Mouse (Mus musculus) WW6 (cell line): Measurements from ENCODE around the gene Ahnak.
A peak's percentile ranks its signal among the peaks of the same experiment; 100 is the strongest.

Experiments
- DNase-seq: peaks from one replicate; pipeline ENCODE4 v3.0.0-alpha.2; 2013; ENCODE audit warnings: low read depth, low spot score

The Ahnak gene

DNA sequence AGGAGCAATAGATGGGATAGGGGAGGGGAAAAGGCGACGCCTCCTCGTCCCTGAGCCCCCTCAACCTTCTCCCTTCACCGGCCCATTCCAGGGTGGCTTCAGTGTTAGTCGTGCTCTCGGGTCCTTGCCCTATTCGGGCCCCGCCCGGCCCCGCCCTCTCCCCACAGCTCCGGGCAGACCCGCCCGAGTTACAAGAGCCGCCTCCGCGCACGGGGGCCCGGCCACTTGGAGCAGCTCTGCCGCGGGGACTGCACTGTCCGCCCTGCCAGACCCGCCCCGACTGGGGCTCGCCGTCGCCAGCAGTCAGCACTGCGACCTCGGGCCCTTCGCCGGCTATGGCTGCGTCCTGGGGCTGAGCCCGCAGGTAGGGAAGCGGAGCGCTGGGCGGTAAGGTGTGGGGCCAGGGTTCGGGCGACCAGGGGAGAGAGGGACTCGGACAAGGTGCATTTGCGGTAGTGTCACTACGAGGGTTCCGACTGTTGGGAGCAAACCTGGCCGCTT, at the start of gene Ahnak:
TSS of gene Ahnak (plus strand) at position 219 of the 501 bp plus-strand sequence.
- no peak for DNase-seq

DNA sequence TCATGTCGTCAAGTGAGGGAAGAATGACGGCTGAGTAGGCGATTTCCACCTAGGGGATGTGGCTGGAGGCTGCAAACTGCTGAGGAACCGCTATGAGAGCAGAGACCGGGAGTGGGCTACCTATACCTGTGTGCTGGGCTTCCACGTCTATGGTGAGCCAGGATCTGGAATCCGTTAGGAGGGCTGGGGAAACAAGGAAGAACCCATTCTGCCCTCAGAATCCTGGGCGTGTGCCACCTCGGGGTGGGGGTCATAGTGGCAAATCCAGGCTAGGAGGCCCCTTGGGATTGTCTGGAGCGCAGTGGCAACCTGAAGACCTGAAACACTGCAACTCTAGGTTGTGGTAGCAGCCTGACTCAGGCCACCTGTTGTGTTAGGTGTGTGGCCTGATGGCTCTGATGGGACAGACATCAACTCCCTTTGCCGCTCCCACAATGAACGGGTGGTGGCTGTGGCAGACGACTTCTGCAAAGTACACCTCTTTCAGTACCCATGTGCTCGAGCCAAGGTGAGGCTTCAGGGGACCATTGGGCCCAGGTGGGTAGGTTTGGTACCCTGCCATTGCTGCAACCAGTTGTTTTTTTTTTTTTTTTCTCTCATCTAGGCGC, 48.5 kb upstream of the Ahnak start:
- no peak for DNase-seq

DNA sequence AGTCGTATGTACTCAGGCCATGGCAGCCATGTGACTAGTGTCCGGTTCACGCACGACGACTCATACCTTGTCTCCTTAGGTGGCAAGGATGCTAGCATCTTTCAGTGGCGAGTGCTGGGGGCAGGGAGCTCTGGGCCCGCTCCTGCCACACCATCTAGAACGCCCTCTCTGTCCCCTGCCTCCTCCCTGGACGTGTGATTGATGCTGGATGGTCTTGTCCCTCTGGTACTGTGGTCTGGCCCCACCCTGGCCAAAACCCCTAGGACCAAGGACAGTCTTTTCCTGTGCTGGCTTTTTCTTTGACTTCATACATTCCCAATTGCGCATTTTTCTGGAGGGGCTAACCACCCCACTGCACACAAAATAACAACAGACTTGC, 48.0 kb upstream of the Ahnak start:
- no peak for DNase-seq

DNA sequence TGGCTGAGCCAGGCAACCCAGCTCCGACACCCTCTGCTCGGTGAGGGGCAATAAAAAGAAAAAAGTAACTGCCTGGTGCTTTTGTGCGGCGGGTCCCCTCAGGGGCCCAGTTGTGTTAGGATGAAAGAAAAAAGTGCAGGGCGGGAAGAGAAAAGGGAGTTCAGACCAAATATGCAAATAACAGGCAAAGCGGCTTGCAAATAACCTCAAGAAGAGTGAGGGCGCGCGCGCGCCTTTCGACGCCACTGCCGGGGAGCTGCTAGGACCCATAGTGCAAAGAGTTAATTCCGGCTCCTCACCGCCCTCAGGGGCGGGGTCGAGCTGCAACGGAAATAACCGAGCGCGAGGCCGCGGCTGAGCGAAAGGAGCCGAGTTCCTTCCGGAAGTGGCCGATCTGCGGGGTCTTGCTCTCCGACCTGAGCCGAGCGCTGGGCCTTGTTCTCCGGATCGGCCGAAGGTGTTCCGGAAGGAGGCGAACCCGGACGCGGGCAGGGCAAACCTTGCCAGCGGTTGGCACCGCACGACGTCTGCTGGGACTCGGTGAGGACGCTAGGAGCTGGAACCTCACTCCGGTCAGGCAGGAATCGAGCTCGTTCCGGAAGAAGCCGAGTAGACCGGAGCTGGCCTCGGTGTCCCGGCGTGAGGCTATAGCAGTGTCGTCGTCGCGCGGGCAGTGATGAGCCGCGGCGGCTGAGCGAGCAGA, 47.4 kb upstream of the Ahnak start, which contains the start of gene Mta2:
TSS of gene Mta2 (plus strand) at position 361 of the 703 bp plus-strand sequence.
- peak; percentile 89 for DNase-seq

DNA sequence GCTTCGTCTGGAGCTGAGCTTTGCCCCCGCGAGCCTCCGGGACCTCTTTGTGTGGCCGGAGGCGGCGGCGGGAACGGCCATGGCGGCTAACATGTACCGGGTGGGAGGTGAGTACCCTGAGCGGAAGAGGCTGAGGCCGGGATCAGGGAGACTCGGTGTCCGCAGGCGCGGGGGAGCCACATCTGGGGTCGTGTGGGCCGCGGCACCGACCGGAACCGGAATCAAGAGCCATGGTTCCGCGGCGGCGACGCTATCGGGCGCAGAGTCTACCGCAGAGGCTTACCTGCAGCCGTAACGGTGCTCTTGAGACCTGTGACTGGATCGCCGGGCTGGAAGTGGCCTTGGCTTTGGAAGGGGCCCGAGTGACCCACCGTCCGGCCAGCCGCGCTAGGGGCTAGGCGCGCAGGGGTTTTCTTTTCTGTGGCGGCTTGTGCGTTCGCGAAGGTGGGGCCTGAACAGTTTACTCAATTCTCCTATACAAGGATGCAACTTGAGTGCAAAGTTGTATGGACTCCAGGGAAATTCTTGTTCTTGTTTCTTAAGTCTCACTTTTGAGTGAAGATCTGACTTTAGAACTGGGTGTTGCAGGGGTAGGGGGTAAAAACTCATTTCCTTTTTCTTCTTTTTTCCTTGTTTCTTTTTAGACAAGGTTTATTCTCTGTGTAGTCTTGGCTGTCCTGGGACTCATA, 46.7 kb upstream of the Ahnak start:
- no peak for DNase-seq

DNA sequence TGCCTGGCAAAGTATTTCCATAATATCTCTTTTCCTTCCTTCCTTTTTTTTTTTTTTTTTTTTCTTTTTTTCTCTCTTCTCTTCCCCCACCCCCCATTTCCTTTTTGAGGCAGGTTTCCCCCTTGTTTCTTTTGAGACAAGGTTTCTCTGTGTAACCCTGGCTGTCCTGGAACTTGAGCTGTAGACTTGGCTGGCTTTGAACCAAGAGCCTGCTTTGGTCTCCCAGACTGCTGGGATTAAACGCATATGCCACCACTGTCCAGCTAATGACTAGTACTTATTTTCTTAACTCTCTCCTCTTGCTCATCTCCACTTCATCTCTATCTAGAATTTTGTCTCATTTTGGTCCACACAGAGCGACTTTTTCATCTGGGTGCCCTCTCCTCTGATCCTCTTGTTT, 46.0 kb upstream of the Ahnak start:
- no peak for DNase-seq

DNA sequence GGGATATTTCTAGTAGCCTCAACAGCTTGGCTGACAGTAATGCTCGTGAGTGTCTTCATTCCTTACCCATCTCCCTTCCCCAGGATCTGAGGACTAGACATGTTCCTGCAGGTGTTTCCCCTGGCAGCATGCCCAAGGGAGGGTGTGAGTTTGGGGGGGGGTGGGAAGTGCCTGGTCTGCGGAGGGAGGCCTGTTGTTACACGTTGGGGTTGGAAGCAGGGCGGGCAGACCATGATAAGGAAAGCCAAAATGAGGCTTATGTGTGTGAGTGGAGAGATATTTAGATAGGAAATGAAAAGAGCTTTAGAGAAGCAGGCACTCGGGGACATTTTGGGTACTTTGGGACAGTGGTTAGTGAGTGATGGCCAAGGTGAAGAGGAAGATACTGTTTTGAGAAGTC, 45.0 kb upstream of the Ahnak start:
- DNase-seq = no peak

DNA sequence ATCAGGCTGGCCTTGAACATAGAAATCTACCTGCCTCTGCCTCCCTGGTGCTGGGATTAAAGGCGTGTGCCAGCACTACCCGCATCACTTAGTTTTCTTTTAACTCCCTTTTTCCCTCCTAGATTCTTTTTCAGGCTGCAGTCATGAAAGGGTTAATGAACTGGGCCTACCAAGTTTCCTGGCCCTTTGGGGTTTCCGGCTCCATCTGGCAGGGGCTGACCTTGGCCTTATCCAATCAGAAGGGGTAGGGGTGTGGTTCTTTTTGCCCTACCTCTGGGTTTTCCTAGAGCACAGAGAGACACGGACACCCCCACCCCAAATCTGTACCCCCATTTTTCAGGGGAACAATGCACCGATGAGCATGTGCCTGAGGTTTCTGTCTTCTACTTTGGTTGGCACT, 44.3 kb upstream of the Ahnak start:
- no peak for DNase-seq

DNA sequence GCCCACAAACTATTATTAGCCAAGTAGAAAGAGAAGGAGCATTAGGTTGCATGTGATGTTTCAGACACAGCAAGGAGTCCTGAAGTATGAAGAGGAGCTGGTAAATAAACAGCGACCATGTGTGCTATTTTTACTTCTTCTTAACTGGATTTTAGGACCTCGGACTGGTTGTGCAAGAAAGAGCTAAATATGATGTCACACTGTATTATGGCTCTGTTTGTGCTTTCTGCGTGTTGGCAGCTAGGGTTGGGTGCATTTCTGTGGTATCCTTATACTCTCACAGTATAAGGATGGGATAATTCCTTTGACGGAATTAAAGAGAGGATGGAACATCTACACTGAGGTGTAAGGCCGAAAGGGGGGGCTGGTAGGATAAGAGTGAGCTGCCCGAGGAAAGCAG, 43.8 kb upstream of the Ahnak start:
- DNase-seq = no peak

DNA sequence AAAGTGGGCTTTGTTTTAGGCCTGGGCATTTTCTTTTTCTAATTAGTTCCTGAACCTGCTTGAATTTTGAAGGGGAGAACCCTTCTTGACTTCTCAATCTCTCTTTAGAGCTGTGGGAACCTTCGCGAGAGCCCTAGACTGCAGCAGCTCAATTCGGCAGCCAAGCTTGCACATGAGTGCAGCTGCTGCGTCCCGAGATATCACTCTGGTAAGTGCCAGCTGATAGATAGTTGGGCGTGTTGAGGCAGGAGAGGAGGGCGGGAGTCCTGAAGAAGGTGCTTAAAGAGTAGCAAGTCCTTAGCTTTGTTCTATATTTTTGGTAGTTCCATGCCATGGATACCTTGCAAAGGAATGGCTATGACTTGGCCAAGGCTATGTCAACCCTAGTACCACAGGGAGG, 42.2 kb upstream of the Ahnak start:
- no peak for DNase-seq

DNA sequence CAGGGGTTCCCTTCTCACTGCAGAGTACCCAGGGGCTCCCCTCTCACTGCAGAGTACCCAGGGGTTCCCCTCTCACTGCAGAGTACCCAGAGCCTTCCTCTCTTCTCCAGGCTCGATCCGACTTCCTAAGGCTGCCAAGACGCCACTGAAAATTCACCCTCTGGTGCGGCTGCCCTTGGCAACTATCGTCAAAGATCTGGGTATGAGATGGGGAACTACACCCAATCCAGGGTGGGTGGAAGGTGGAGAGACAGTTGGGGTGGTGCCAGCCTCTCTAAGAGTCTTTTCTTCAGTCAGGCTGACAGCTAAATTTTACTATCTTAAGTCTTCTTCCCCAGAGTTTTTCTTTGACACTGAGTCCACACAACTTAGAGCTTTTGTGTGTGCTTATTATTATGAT, 38.9 kb upstream of the Ahnak start:
- DNase-seq = no peak

DNA sequence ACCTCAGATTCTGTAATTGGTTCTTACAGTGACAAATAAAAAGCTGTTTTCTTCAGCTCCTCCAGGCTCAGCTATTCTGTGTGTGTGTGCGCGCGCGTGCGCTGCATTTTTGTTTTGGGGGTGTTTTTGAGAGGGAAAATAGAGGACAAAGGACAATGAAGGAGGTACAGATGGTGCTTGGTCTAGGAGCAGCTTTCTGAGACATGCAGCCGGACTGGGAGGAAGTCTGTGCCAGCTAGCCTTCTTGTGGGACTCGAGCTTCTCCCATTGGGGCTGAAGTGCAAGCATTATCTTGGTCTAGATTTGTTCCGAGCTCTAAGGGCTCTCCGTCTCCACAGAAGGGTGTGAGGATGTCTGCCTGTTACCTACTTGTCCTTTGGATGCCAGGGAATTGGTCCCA, 36.8 kb upstream of the Ahnak start:
- no peak for DNase-seq

DNA sequence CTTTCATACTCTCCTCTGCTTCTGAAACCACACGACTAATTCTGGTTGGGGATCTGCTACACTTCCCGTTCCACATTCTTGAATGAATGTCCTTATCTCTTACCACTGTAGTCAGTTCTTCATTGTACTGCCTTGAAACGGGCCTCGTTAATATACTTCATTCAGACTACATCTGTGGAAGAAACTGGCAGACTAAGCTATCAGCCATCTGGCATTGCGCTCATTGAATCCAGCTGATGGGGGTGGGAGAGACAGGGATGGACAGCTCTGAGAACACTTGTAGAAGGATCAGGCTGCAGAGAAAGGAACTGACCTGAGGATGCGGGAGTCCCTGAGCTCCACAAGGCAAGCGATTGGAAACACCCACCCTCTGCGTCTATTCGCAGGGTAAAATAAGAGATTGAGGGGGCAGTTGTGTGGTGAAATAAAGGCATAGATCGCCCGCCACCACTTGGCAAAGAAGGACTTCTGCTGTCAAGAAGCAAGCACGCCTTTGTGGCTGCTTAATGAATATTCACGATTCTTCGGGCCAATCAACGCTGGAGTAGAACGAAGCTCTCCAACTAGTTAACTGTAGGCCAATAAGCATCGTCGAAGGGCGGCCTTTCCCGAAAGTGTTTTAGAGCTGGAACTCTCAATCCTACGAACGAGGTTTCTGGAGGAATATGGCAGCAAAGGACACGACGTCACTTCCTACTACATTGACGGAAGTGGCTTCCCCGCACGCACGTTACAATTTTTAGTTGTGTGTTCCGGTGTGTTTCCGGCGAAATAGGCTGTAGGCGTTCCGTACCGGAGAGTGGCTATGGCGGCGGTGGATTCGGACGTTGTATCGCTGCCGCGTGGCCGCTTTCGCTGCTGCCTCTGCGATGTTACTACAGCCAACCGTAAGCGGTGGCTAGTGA, 35.7 kb upstream of the Ahnak start, which contains the start of gene Tut1:
TSS of gene Tut1 (plus strand) at position 713 of the 905 bp plus-strand sequence.
- peak; percentile 94 for DNase-seq

DNA sequence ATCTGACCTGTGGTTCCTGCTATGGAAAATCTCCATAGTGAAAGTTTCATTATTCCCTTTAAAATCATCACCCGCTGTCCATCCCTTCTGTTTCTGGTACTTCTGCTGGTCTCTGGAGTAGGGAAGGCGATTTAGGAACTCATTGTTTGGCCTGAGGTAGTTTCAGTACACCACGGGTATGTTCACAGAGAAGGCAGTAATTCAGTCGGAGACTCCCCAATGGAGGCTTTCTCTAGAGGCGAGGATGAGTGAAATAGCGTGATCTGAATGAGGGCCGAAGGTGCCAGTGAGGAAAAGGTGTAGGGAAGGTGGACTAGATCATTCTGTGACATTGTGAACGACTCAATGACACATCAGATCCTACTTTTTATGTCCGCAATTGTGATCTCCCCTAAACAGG, 34.9 kb upstream of the Ahnak start:
- DNase-seq = no peak

DNA sequence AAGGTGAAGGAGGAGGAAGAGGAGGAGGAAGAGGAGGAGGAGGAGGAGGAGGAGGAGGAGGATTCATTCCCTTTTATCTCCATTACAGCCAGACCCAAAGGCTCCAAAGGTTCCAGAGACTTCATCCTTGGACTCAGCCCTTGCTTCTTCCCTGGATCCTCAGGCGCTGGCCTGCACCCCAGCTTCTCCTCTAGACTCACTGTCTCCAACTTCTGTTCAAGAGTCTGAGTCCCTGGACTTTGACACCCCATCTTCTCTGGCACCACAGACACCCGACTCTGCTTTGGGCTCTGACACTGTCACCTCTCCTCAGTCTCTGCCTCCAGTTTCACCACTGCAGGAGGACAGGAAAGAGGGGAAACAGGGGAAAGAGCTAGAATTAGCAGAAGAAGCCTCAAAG, 26.8 kb upstream of the Ahnak start:
- DNase-seq = no peak

DNA sequence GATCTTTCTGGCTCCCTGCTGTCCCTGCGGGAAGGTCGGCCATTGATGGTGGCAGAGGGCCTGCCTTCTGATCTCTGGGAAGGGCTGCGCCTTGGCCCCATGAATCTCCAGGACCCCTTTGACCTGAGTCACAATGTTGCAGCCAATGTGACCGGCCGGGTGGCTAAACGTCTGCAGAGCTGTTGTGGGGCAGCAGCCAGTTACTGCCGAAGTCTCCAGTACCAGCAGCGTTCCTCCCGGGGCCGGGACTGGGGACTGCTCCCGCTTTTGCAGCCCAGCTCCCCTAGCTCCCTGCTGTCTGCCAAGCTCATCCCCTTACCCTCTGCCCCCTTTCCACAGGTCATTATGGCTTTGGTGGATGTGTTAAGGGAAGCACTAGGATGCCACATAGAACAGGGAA, 24.0 kb upstream of the Ahnak start:
- no peak for DNase-seq

DNA sequence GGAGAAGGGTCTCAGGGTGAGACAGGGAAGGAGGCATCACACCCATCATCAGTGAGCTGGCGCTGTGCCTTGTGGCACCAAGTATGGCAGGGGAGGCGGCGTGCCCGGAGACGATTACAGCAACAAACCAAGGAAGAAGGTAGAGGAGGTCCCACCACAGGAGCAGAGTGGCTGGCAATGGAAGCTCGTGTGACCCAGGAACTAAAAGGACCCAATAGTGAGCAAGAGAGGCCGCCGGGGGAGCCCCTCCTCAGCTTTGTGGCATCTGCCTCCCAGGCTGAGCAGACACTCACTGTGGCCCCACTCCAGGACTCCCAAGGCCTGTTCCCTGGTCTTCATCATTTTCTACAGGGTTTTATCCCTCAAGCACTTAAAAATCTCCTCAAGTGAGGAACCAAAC, 23.3 kb upstream of the Ahnak start:
- no peak for DNase-seq

DNA sequence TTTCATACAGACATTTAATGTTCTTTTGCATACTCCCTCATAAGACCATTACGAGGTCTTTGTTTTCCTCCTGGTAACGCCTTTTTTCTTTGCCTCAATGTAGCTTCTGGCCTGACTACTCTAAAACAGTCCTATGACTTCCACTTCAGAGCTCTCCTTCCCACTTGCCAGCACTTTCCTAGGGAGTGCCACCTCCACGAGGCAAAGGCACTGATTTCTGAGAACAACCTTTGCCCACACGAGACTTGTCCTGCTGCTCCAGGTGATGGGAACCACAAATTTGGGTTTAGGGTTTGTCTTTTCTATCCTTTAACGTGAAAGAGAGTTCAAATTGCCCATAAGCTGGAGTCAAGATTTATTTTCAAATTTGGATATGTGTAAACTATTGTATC, 22.9 kb upstream of the Ahnak start:
- DNase-seq = no peak

DNA sequence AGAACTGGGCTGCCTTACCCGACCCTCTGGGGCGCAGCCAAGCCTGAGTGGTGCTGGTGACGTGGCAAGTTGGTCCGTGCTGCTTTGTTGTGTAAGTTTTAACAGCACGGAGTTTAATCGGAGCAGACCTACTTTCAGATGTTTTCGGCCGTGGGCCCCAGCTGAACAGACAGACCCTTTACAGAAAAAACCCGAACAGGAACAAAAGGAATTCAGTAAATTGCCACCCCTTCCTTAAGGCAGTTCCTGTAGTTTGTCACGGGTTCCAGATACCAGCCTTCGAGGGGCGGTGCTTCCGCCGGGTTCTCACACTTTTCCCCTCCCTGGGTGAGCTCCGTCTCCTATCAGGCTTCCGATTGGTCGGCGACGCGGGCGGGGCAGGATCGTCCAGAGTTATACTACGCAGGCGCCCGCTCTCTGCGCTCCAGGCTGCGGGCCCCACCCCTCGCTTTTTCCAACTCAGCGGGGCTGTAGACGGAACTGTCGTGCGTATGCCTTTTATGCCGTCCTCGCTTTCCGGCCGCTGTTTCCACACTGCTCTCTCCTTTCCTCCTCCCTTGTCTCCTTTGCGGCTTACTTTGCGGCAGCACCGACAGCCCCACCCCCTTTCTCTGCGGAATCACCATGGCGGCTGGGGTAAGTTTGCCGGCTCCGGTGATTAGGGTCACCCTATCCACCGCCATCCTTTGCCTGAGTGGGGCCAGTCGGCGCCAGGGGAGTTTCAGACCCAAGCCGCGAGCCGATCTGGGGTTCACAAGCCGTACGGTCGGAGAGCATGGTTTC, 22.3 kb upstream of the Ahnak start, which contains the start of gene Eef1g:
TSS of gene Eef1g (plus strand) at position 452 of the 783 bp plus-strand sequence.
- peak; percentile 99 for DNase-seq

DNA sequence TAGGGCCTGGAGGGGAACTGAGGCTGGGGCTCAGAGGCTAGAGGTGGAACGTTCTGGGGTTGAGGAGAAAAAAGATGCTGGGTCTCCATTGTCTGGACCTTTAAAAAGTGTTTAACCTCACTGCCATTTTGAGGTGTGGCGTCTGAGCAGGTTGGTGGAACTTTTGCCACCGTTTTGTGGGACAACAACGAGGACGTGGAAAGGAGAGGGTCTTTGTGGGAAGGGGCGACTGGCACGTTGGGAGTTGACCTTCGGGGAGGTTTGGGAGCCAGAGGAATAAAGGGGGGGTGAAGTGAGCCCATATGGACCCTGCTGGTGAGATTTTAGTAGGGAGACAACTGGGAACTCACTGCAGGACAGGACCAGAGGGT, 21.7 kb upstream of the Ahnak start:
- DNase-seq = no peak

DNA sequence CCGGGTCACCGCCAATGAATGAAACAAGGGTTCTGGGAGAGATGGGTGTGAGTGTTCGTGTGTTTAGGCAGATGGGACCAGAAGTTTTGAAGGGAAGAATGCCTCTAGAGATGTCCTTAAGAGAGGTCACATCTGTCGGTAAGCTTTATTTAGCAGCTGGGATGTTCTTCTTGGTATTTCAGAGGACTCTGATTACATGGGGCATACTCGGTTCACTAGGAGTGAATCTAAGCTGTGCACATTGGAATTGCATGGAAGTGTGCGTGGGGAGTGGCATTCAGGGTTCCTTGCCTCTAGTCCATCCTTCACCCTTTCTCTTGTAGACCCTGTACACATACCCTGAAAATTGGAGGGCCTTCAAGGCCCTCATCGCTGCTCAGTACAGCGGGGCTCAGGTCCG, 21.2 kb upstream of the Ahnak start:
- no peak for DNase-seq
